Mouse (Mus musculus) megakaryocyte, embryonic 14.5 days (primary cell): ENCODE results near the gene Apom.

Experiments used
- FLI1 ChIP-seq: IDR thresholded peaks from 2 replicates; pipeline ENCODE4 v1.6.1; 2012; ENCODE audit warnings: low read length, inconsistent platforms, mixed read lengths
- GATA1 ChIP-seq: IDR thresholded peaks from 3 replicates; pipeline ENCODE4 v1.6.1; 2012; ENCODE audit warnings: mixed read lengths, low read length, inconsistent platforms, borderline replicate concordance

GRCm38 (mm10) chr17:35104079-35104478 is 27.8 kb downstream of the Apom start:
- TF ChIP-seq GATA1 (no peak), FLI1 (no peak)
